Mouse (Mus musculus) cerebellum, adult 2 months (tissue): Measurements from ENCODE around the gene Sdhb.

Experiments
- CTCF ChIP-seq: fragments of 200-500 bp; IDR thresholded peaks from 2 replicates; pipeline ENCODE4 v1.5.1; 2011; ENCODE audit warnings: low read depth, mild to moderate bottlenecking, control low read depth, low read length, moderate library complexity, borderline replicate concordance; ENCODE audit not compliant: insufficient read depth
- POLR2A ChIP-seq: fragments of 200-500 bp; IDR thresholded peaks from 2 replicates; pipeline ENCODE4 v1.6.1; 2011; ENCODE audit warnings: low read length, control low read depth, borderline replicate concordance; ENCODE audit not compliant: insufficient read depth

DNA sequence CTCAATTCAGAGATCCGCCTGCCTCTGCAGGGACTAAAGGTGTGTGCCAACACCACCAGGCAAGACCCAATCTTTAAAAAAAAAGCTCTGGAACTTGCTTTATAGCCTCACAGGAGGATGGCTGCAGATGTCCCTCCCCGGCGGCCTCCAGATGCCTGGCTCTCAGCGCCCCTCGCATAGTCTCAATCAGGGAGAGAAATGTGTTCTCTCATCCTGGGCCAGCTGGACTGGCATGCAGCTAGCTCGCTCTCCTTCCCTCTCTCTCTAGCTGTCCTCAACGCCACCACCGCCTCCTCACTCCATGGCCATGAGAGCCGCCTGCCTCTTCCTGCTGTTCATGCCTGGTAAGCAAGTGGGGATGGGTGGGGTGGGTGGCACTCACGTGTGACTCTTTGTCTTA lies 51.6 kb downstream of the Sdhb start:
- no peak for TF ChIP-seq POLR2A
- TF ChIP-seq CTCF, result no peak
